Mouse (Mus musculus) cerebellum, adult 2 months (tissue): ENCODE data around the gene Sox5.

Experiments
- CTCF ChIP-seq: fragments of 200-500 bp; IDR thresholded peaks from 2 replicates; pipeline ENCODE4 v1.5.1; 2011; ENCODE audit warnings: low read depth, mild to moderate bottlenecking, control low read depth, low read length, moderate library complexity, borderline replicate concordance; ENCODE audit not compliant: insufficient read depth
- POLR2A ChIP-seq: fragments of 200-500 bp; IDR thresholded peaks from 2 replicates; pipeline ENCODE4 v1.6.1; 2011; ENCODE audit warnings: low read length, control low read depth, borderline replicate concordance; ENCODE audit not compliant: insufficient read depth

GRCm38 (mm10) chr6:144513761-144514160 is 268.0 kb downstream of the Sox5 start:
- TF ChIP-seq CTCF (no peak), POLR2A (no peak)
